Mouse (Mus musculus): ENCODE measurements around the gene Tbc1d5.

Tbc1d5 gene

DNA sequence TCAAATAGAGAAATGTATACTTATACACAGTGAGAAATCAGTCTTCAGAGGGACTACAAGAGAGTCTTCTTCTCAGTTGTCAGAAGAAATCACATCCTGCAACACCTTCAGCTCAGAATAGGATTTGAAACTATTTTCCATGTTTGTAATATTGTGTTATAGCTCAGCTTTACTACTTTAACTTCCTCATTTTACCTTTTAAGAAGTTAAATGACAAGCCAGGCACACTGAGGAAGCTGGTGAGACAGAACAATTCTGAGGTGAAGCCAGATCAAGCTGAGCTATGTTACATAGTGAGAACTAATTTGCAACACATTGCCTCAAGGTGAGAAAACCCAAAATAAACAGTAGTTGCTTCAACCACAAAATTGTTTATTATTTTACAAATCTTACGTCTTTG lies 135.3 kb downstream of the Tbc1d5 start:
- no peak for DNase-seq

DNA sequence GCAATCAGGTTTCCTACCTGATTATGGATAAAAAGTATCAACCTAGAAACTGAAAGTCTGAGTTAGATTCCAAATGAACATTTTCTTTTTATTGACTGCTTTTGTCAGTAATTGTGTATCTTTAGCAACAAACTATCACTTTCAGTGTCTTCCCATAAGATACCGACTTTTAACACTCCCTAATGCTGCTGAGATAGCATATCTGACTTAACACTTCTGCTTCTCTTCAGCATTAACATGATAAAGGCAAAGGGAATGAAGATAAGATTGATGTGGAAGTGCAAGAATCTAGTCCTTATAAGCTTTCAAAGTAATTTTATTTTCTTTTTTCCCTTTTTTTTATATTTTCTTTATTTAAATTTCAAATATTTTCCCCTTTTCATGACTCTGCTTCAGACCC lies 138.3 kb downstream of the Tbc1d5 start:
- no peak for DNase-seq

DNA sequence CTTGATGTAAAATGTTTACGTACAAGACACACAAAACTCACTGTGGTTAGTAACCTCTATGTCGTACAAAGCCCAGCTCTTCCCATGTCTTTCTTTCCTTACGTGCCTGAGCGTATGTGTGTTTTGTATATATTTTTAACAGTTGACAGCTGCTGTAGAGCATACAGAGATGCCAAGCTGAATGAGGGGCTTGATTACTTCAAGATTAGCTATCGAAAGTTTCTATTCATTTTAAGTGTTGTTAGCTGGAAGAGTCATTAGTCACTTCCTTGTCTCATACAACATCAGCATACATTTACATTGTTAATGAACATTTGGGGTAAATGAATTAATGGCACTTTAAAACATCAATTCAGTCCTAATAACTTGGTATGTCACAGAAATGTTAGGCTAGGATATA lies 155.9 kb downstream of the Tbc1d5 start:
- DNase-seq, result no peak

DNA sequence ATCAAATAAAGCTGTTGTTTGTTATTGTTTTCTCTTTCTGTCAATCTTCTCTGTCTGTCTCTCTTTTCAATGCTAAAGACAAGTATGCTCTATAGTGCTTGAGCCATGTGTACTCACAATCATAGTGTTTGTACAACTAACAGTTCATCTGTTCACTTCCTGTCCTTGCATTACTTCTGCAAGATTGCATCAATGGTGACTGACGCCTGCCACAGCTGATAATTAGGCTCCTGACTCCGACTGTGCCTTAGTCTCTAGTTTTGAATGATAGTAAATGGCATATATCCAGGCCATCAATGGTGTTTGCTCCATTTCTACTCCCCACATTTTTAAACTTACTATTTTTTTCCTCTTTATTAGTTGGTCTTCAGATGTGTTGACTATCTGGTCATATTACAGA lies 162.8 kb downstream of the Tbc1d5 start:
- no peak for DNase-seq

DNA sequence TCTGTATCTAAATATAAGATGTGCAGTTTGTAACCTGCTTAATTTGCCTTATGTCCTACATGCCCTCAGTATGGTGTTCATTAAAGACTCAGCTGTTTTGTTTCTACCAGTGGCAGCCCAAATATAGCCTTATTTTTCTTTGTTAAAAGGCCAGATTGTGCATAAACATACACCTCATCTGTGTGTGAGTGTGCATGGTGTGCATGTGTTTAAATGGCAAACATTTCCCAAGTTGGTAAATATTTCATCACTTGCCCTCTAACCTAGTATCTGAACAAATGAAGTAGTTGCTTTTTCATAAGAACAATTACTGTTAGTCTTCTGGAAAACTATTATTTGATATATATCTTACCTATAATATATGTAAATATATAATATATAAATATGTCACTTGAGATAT lies 165.2 kb downstream of the Tbc1d5 start:
- no peak for DNase-seq

DNA sequence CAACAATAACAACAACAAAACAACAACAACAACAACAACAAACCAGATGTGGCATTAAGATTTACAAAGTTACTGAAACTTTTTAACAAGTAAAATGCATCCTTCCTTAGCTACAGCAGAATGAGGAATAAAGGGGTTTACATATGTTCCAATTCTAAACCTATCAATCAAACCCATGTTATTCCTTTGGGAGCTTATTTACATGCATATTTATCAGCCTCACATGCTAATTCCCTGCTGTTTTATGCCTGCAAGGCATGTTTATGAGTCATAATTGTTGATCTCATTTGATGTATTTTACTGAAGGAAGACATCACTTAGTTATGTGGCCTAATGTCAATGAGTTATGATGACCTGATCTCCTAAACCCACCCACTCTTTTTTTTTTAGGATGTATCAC lies 176.0 kb downstream of the Tbc1d5 start:
- no peak for DNase-seq

DNA sequence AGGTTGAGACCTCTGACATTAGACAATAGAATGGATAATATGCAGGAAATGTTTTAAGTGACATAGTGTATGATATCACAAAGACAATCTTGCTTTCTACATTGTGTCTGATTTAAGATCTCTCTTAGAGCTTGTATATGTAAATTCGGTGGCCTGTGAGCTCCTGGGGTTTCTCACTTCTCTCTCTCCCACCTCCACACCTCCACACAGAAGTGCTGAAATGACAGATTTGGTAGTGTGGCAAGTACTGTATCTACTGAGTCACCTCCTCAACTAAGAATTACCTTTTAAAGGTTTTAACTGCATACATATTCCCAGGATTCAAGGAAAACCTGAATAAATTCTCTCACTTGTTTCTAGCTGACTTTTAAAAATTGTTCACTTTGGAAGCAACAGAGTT lies 180.9 kb downstream of the Tbc1d5 start:
- no peak for DNase-seq

DNA sequence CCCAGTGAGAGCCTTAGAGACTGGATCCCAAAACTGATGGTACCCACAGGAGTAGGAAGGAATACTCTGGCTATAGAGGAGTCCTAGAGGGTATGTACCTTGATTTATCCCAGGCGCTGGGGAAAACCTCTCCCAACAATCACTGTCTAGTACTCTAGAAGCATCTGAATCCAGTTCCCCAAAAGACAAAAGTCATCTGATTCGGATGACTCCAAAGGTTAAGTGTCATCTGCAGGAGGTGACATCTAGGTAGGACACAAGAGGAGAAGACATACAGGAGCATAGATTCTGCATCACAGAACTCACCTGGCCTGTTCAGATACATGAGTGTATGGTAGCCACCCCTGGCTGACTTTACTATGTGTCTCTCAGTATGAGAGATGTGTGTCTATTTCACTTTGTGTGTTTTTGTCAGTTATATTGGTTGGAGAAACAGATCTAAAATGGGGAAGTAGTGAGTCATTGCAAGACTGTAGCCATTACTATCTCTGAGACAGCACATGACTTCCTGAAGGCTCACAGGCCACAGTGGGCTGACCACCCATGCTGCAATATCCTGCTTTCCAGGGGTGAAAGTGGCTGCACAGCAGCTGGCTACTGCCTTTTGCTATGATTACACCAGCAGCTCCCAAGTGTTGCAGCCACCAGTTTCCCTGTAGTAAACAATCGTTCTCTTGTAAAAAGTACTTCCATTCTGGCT lies 185.7 kb downstream of the Tbc1d5 start:
- DNase-seq, result no peak

DNA sequence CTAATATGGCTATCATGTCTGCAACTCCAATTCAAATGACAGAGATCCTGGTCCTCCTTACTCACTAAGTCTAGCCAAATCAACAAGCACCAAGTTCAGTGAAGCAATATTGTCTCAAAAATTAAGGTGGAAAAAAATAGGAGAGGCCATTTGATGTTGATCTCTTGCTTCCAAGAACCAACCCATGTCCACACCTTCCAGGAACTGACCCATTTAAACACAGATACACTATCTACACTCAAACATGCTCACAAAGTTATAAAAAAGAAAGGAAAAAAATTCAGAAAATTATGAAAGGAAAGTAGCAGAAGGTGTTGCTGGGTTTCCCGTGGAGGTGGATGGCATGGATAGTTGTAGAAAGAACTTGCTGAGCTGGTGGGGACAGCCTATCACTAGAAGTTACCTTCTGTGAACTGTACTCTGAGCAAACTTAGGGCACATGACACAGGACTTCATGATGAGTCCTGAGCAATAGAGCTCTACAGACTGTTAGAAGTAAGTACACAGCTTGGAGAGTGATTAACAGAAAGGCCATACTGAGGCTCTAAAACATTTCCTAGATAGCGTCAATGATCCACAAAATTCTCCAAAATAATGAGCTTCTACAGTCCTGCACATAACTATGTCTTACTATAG lies 188.3 kb downstream of the Tbc1d5 start:
- DNase-seq, result no peak

DNA sequence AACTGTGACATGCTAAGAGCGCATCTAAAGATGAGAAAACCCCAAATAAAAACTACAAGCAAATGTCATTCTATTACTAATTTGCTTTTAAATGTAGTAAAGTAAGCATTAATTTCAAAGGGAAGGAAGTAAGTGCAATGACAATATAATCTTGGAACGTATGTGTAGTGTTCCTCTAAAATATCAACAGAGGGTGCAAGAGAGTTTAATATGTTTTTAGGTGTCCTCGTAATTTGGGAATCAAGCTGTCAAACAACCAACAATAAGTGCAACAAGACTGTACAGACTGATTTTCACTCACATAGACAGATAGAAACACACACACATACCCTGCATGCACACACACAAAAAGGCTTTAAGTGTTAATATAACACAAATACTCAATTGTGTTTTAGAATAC lies 191.2 kb downstream of the Tbc1d5 start:
- DNase-seq, result no peak

DNA sequence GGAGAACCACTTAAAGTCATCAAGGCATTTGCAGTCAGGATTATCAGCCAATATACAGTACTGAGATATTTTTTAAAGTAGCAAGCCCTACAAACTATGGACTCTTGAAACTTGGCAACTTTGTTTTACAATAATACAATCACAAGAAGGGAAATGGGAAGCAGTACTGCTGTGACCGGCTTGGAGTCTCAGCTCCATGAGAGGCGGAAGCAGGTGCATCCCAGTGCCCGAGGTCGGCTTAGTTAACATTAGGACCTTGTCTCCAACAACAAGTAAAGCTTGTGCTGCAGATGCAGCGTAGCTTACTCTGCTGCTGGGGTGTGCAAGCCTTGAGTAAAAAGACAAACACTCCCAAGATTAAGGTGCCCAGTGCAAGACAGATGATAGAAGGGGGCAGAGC lies 197.2 kb downstream of the Tbc1d5 start:
- DNase-seq, result no peak

DNA sequence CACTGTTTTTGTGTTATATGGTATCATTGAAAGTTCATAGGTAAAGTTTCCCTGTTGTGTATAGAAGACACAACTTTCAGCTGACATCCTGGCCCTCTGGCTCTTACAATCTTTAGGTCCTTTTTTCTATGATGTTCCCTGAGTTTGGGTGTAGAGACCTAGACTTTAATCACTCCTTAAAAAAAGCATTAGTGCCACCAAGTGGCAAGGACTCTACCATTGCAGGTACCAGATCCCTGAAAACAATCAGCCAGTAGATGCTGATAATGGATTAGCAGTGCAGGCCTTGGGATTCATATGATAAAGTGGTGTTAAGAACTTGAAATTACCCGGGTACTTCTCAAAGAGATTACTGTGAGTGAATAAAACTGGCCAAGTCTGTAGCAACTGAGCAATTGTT lies 207.0 kb downstream of the Tbc1d5 start:
- DNase-seq, result no peak

DNA sequence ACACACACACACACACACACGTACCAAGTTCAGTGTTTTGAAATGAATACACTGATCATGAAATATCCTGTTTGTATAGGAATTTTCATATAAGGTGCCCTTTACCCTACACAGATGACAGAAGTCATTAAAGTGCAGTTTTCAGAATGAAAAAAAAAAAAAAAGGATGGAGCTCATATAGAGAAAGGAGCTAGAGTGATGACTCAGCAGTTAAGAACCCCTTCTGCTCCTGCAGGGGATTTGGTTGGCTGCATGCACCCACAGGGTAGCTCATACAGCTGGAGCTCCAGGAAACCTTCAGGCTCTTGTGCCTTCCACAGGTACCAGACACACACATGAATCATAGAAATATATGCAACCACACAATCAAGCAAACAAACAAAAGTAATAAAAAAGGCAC lies 213.0 kb downstream of the Tbc1d5 start:
- DNase-seq, result no peak

DNA sequence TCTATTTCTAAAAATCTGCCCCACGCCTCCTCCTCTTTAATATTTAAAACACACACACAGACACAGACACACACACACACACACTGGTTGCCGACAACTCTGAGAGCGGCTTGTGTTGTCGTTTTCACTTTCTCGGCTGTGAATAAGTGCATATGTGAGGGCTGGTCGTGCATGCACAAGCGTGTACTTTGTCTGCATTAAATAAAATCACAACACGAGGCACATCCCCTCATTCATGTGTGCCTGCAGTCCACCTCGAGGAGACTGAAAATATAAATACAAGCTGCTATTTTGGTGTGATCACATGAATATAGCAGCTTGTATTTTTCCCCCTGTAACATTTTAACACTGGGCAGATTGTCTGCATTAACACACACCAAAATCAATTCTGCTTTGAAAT lies 224.8 kb downstream of the Tbc1d5 start:
- DNase-seq, result no peak

DNA sequence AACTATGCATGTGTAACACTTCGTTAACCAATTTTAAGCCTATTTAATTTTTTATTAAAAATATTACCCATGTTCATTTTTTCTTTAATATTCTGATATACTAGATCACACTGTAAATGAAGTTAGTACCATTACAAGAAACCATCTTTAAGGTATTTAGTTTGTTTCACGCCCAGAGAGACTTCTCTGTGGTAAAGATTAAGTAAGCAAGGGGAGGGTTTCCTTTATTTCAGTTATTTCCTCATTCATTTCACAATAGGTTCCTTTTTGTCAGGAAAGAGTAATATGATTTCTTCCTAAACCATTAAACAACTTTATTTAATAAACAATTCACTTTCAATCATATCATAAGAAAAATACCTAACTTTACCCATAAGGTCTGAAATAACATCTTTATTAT lies 256.8 kb downstream of the Tbc1d5 start:
- no peak for DNase-seq

DNA sequence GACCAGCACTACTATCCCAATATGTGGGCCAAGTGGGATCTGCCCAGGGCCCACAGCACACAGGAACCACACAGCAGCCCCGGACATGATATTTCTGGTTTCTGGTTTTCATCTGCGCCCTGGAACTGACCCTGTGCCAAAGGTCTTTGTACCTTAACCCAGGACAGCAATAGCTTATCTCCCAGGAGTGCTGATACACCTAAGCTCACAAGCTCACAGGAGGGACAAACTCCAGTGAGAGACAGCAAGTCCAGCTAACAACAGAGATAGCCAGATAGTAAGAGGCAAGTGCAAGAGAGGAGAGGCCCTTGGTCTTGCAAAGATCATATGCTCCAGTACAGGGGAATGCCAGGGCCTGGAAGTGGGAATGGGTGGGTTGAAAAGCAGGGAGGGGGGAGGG lies 263.9 kb downstream of the Tbc1d5 start:
- DNase-seq, result no peak

DNA sequence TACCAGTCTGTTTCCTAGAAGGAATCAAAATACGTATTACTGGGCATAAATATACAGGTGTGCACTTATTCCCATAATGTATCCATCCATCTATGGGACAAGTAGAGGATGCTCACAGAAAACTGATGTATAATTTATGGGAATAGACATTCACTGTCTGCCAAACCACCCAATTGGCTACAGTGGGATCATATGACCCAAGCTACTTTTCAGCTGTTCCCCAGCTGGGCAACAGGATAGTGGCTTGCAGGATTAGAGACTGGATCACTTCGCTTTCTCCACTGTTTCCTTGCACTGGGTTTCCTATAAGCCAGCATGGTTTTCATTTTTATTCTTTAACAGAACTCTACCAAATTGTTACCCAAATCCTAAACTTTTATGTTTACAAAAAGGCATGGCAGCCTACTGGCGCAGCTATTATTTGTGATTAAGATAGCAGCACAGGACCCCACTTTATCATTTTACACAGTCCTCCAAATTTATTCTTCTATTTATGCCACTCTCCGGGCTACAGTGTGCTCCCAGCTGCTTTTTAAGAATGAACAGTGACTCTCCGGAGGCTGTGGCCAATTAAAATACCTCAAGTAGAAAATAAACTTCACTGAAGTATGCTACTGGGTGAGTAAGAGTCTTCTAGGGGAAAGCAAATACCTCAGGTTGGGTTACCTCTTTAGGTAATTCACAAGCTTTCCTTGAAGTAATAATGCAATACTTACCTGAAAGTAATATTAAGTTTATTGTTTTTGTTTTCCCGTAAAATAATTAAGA lies 270.4 kb downstream of the Tbc1d5 start:
- DNase-seq, result no peak

DNA sequence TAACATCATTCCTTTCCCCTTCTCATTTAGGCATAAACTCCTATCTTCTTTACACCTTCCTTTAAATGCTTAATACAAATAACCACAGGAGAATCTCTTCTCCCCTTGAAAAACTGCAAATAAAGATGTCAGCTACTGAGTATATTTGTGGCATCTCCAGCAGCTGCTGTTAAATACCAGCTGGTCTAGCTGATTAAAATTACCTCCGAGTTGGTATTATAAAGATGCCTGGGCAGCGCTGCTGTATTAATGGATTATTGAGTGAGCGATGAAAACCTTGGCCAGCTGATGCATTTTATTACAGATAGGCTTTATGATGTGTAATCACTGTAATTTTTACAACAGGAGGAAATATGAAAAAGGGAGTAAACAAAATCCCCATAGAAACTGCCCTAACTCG lies 271.0 kb downstream of the Tbc1d5 start:
- DNase-seq, result no peak

DNA sequence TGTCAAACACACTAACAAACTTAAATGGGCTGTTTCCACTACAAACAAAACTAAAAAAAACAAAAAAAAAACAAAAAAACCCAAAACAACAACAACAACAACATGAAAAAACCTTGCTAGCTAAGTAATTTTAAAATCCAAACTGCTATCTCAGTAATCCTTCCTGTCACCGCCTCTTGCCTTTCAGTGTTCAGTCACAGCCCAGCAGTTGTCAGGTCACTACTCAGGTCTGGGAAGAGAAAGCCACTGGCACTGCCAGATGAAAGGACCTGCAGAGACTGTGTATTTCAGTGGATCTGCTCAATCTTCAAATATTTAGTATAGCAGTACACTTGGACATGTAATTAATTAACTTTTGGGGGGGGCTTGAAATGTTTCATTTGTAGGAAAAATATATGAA lies 272.5 kb downstream of the Tbc1d5 start:
- no peak for DNase-seq

DNA sequence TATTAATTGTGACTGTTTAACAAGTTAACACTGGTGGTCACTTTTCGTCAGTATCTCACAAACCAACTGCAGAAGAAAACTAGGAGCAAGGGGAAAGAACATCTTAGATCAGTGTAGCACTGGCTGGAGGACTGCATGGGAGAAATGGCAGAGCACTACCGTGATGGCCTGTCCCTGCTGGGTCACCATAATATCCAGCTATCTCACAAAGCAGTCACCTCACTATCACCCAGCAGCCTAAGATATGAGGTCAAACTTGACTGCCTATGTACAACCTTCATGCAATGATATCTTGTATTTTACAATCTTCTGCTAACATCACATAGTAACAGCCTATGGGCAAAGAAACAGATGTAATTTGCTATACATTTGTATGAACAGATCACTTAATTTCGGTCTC lies 274.7 kb downstream of the Tbc1d5 start:
- DNase-seq, result no peak

DNA sequence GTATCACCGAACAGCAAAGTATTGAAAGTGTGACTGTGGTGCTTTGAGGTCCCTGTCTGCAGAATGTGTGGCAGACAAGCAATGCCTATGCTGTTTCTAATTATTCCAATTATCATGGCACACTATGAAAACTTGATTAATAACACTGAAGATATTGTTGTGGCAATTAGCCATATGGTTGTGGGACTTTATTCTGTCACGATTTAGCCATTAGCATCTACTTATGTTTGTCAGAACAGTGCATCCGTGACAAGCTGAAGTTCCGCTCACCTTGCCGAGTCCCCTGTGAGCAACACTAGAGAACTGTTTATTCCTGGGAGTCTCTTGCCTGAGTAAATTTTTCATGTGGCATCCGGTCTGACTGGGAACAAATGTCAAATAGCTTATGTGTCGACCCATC lies 281.3 kb downstream of the Tbc1d5 start:
- no peak for DNase-seq

DNA sequence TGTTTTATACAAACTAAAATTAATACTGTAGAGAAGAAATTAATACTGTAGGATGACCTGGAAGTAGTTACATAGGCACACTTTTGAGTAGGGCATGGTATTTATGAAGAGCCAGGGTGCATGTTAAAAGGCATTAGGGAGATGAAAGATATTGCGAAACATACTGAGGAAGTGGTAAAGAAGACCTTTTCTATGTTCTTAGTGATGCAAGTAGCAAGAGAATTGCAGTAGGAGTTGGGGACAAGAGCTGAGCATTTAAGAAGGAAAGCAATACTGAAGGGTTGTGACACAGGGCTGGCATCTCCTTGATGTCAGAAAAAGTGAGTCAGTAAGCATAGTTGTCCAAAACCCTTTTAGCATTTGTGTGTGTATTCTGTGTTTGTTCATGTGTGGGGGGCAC lies 289.7 kb downstream of the Tbc1d5 start:
- no peak for DNase-seq

DNA sequence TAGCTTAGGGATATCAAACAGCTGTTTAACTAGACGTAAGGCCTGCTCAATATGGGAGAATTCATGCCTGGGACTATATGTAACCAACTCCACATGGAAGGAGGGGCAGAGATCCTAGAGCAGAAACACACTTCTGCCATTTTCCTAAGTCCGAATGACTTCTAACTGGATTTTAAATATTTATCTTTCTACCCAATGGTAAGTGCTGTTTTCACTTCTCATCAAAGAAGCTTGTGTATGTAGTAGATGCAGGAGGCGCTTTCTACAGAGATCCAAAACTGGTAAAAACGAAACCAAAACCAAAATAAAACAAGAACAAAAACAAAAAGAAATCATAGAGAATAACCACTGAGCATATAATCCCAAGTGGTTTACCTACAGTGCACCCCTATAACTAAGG lies 299.2 kb downstream of the Tbc1d5 start:
- no peak for DNase-seq

DNA sequence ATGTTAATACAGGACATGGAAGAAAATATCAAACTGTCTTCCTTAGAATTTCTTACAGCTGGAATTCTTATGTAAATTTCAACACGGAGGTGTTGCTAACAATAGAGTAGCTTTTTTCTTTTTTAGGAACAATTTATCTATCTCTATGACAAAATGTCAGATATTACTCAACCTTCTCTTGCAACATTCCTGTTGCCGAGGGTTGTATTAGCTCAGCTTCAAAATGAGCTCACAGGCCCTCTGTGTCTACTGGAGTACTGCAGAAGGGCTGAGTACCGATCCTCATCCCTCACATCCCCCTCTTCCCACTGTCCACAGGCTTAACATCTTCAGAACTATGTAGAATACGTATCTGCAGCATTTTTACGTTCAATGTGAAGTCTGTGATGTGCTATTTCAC lies 302.7 kb downstream of the Tbc1d5 start:
- DNase-seq, result no peak

DNA sequence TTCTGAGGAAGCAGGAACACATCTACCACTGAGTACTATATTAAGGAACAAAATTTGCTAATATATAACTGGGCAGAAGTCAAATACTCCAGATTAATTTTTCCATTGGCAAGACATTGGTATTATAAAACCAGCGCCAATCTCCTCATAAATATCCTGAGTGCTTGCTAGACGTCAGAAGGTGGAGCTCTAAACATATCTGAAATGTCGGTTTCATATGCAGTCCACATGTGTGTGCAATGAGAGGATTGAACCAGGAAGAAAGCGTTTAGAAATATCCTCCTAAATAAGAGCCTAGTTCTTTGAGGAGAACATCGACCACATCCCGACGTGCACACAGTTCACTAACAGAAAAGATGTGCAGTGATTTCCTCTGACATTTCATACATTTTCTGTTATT lies 305.1 kb downstream of the Tbc1d5 start:
- no peak for DNase-seq
